Mouse (Mus musculus): Measurements from ENCODE around the gene Cmtm6.

The Cmtm6 gene

DNA sequence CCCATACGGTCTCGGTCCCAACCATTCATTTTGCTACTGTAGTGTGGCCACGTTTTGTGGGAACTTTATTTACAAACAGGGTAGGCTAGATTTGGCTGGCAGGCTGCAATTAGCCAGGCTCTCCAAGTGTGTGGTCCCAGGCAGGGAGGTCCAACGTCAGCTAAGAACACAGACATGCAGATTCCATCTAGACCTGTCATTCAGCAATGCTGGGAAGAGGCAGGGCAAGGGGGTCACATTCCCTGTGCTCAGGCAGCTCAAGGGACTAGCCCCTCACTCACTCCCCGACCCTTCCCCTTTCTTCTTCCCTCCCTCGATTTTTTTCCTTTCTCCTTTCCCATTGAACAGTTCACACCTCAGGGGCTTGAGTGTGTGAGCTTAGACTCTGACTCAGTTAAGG, 67.9 kb downstream of the Cmtm6 start:
- DNase-seq (ENCODE audit: low spot score in 2 of 2) = no peak
